In genomic region chr3:52030114-52030513, GRCm38 (mm10) we compare ENCODE assay signal across 9 mouse cellular contexts.
DNase-seq lines count a peak whose midpoint lies in the region; ATAC-seq and TF ChIP-seq lines count a peak whose summit lies in the region.
"Had no signal": no experiment of that assay in that cellular context is flagged by ENCODE, and none has a peak within 500 bp of the region (broad histone marks: within the 10 kb centered on the region; RNA-seq: fewer than 3 reads in every experiment).

No protein-coding gene starts in this region.

- no peaks in the 10 kb centered on the region for H3K27me3 ChIP-seq in midbrain, postnatal 0 days (ENCODE audit: insufficient read depth, low read length)
- H3K27me3 ChIP-seq in midbrain, embryonic 11.5 days (ENCODE audit: control insufficient read depth, insufficient read depth, low read length): no peaks in the 10 kb centered on the region
- no peaks in the 10 kb centered on the region for H3K27me3 ChIP-seq in heart, embryonic 15.5 days
- H3K27me3 ChIP-seq in limb, embryonic 15.5 days: no peaks in the 10 kb centered on the region
- no peaks in the 10 kb centered on the region for H3K27me3 ChIP-seq in small intestine, adult 2 months (ENCODE audit: control insufficient read depth, insufficient read depth, low read length)

- TF ChIP-seq POLR2A in small intestine, adult 2 months (IDR thresholded peaks at IDR 0.05; ENCODE audit: low read depth, low read length): no peak

- peak; percentile 32; the same call in 1 of the 2 replicates for TF ChIP-seq CTCF in midbrain, postnatal 0 days (IDR thresholded peaks at IDR 0.05)
- TF ChIP-seq CTCF in small intestine, adult 2 months (IDR thresholded peaks at IDR 0.05; ENCODE audit: extremely low read depth, insufficient read length, insufficient replicate concordance, low read depth, low read length): no peak

- peaks cover 1% of the 10 kb centered on the region; the same call in 1 of the 2 replicates for H3K4me1 ChIP-seq in midbrain, postnatal 0 days (ENCODE audit: insufficient read depth, low read length)
- H3K4me1 ChIP-seq in midbrain, embryonic 11.5 days (ENCODE audit: control insufficient read depth, insufficient read depth, low read length): peaks cover 19% of the 10 kb centered on the region
- H3K4me1 ChIP-seq in heart, embryonic 15.5 days (replicated peaks): peaks cover 19% of the 10 kb centered on the region
- H3K4me1 ChIP-seq in limb, embryonic 15.5 days: peaks cover 24% of the 10 kb centered on the region
- H3K4me1 ChIP-seq in small intestine, adult 2 months (ENCODE audit: control insufficient read depth, insufficient read depth, insufficient read length, low read length): peaks cover 22% of the 10 kb centered on the region; the same call in 1 of the 2 replicates

- no peaks in the 10 kb centered on the region for H3K36me3 ChIP-seq in midbrain, postnatal 0 days (ENCODE audit: insufficient read depth, low read length)
- H3K36me3 ChIP-seq in midbrain, embryonic 11.5 days (ENCODE audit: control insufficient read depth, insufficient read depth, low read length): no peaks in the 10 kb centered on the region
- H3K36me3 ChIP-seq in heart, embryonic 15.5 days: no peaks in the 10 kb centered on the region
- no peaks in the 10 kb centered on the region for H3K36me3 ChIP-seq in limb, embryonic 15.5 days
- no peaks in the 10 kb centered on the region for H3K36me3 ChIP-seq in small intestine, adult 2 months (ENCODE audit: control insufficient read depth, insufficient read depth, low read length)

- intact Hi-C loops in left cerebral cortex, postnatal 4 days (cut with DNase I): no loop called here

- H3K4me2 ChIP-seq in midbrain, postnatal 0 days (ENCODE audit: low read depth, low read length, poor library complexity, severe bottlenecking): no peak overlapping the region
- H3K4me2 ChIP-seq in midbrain, embryonic 11.5 days: no peak overlapping the region
- peak overlapping the region; percentile 62 for H3K4me2 ChIP-seq in heart, embryonic 15.5 days
- H3K4me2 ChIP-seq in limb, embryonic 15.5 days: peak overlapping the region; percentile 33

- no peak overlapping the region for H3K9ac ChIP-seq in midbrain, postnatal 0 days (replicated peaks; ENCODE audit: low read length, poor library complexity, severe bottlenecking)
- no peak overlapping the region for H3K9ac ChIP-seq in midbrain, embryonic 11.5 days (ENCODE audit: low read length)
- no peak overlapping the region for H3K9ac ChIP-seq in heart, embryonic 15.5 days
- H3K9ac ChIP-seq in limb, embryonic 15.5 days: no peak overlapping the region

- no peak for ATAC-seq in midbrain, postnatal 0 days (ENCODE audit: low FRiP score)
- no peak for ATAC-seq in midbrain, embryonic 11.5 days (ENCODE audit: low FRiP score)
- ATAC-seq in heart, embryonic 15.5 days (replicated peaks; ENCODE audit: insufficient number of reproducible peaks, insufficient read depth, low FRiP score, low read depth): no peak; the same call in 1 of the 2 replicates
- ATAC-seq in limb, embryonic 15.5 days (ENCODE audit: insufficient number of reproducible peaks, low FRiP score, low TSS enrichment, low read depth): no peak

- 83% methylated on average over 10 of the region's 10 CpGs for WGBS in midbrain, postnatal 0 days
- 86% methylated on average over 10 of the region's 10 CpGs for WGBS in midbrain, embryonic 11.5 days
- WGBS in heart, embryonic 15.5 days: 22% methylated on average over 10 of the region's 10 CpGs
- 51% methylated on average over 10 of the region's 10 CpGs for WGBS in limb, embryonic 15.5 days
- 67% methylated on average over 10 of the region's 10 CpGs for WGBS in small intestine, adult 2 months

- DNase-seq in midbrain, postnatal 0 days (ENCODE audit: low spot score): no peak
- no peak for DNase-seq in midbrain, embryonic 11.5 days (ENCODE audit: low spot score, missing footprints)
- no peak for DNase-seq in left cerebral cortex, postnatal 4 days
- no peak for DNase-seq in right cerebral cortex, adult 2 months (ENCODE audit: low spot score in 2 of 2)
- DNase-seq in urinary bladder, postnatal 25 days (ENCODE audit: low spot score): no peak
- DNase-seq: adrenal gland, postnatal 36 days had no signal

- H3K9me3 ChIP-seq in midbrain, postnatal 0 days (ENCODE audit: low read length): no peaks in the 10 kb centered on the region
- no peaks in the 10 kb centered on the region for H3K9me3 ChIP-seq in midbrain, embryonic 11.5 days (ENCODE audit: control insufficient read depth, low read length)
- H3K9me3 ChIP-seq in heart, embryonic 15.5 days (replicated peaks): no peaks in the 10 kb centered on the region
- H3K9me3 ChIP-seq in limb, embryonic 15.5 days: no peaks in the 10 kb centered on the region

- no peak overlapping the region for H3K4me3 ChIP-seq in midbrain, postnatal 0 days (ENCODE audit: low read depth, low read length)
- no peak overlapping the region for H3K4me3 ChIP-seq in midbrain, embryonic 11.5 days (ENCODE audit: low read depth, low read length)
- peak overlapping the region; percentile 40 for H3K4me3 ChIP-seq in heart, embryonic 15.5 days
- peak overlapping the region; percentile 22 for H3K4me3 ChIP-seq in limb, embryonic 15.5 days
- peak overlapping the region; percentile 17; the same call in 1 of the 2 replicates for H3K4me3 ChIP-seq in small intestine, adult 2 months (ENCODE audit: low read depth, low read length)

- no peak overlapping the region; the same call in 1 of the 2 replicates for H3K27ac ChIP-seq in midbrain, postnatal 0 days (ENCODE audit: low read depth, low read length)
- H3K27ac ChIP-seq in midbrain, embryonic 11.5 days (ENCODE audit: low read depth, low read length): no peak overlapping the region
- peak overlapping the region; percentile 39; the same call in 1 of the 2 replicates for H3K27ac ChIP-seq in heart, embryonic 15.5 days
- H3K27ac ChIP-seq in limb, embryonic 15.5 days: 0 out of 2 replicates have a peak overlapping the region, but pooled peaks have one; percentile 13
- H3K27ac ChIP-seq in small intestine, adult 2 months (ENCODE audit: insufficient read depth, low read depth, low read length): no peak overlapping the region

Comparison
In these comparisons a context has a peak if more than half of its experiments do, and no peak if none do; other contexts are left out.
1. H3K27ac ChIP-seq: peak in heart, embryonic 15.5 days (single experiment) and limb, embryonic 15.5 days (single experiment); none in midbrain, postnatal 0 days (single experiment), midbrain, embryonic 11.5 days (single experiment) and small intestine, adult 2 months (single experiment).
2. H3K4me2 ChIP-seq: peak in heart, embryonic 15.5 days (single experiment) and limb, embryonic 15.5 days (single experiment); none in midbrain, postnatal 0 days (single experiment) and midbrain, embryonic 11.5 days (single experiment).
3. H3K4me3 ChIP-seq: peak in heart, embryonic 15.5 days (single experiment), limb, embryonic 15.5 days (single experiment) and small intestine, adult 2 months (single experiment); none in midbrain, postnatal 0 days (single experiment) and midbrain, embryonic 11.5 days (single experiment).